Mouse (Mus musculus) activated CD4-positive, CD25-positive, alpha-beta regulatory T cell, adult 4 months (primary cell): Measurements from ENCODE around the gene Rpl26. TPM values are rescaled to one million over a fixed set of nuclear protein-coding genes. Genes with fewer than 3 reads are reported as not detected.
A peak's percentile ranks its signal among the peaks of the same experiment; 100 is the strongest.
"Not testable (repeated sequence)": the region's sequence is repeated elsewhere in the genome, so short reads cannot be mapped to it uniquely, and the experiment has no call there.

Experiments
- ATAC-seq: one replicate; pipeline ENCODE4 v1.8.0; 2017
- polyA plus RNA-seq, 2 experiments: library from polyadenylated mRNA; unstranded; fragments of 100-300 nt; shearing (Covaris generic); gene quantifications; one replicate each; pipeline ENCODE4 v1.2.1; 2017

Gene Rpl26
- polyA plus RNA-seq, 2 experiments from 2014 or later = 2,145 to 2,203 TPM

DNA sequence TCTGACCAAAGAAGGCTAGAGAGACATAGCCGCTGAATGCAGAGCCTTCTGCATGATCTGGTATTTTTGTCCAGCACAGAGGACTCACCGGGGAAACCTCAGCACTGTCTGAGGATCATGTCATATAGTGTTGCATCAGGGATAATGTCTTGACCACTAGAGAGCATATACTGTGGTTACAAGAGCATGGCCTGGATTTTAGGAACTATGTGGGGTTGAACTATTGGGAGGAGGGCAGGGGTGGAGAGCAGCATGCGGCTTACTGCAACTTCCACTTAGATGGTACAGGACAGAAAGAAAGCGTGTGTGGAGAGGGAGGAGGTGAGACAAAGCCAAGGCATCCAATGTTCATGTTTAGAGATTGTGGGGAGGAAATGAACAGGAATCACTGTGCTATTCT lies 13.2 kb downstream of the Rpl26 start:
- ATAC-seq = no peak

DNA sequence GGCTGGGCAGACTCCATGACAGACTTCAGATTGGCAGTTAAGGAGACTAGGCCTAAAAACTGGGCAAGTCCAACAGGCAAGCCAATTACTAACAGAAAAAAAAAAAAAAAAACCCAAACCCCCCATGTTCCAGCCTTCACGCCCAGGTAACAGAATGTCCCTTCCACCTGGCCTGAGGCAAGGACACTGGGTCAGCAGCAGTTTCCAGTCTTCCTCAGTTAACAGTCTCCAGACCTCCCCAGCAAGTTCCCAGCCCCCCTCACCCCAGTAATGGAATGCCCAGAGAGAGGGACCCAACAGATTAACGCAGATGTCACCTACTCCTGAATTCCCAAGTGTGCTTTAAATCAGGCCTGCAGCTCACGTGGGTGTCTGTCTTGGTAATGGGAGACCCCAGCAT lies 21.8 kb downstream of the Rpl26 start:
- no peak for ATAC-seq

DNA sequence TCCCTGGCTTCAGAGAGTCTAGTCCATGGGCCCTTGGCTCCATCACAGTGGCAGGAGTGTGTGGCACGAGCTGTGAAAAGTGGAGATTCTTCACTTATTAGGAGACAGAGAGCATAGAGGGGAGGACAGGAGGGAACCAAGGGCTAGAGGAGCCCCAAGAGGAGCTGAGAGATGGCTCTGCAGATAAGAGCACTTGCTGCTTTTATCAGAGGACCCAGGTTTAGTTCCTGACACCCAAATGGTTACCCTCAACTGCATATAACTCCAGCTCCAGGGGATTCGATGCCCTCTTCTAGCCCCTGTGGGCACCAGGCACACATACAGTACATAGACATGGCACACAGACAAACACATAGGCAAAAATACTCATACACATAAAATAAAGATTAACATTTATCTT lies 23.4 kb downstream of the Rpl26 start:
- ATAC-seq = no peak

DNA sequence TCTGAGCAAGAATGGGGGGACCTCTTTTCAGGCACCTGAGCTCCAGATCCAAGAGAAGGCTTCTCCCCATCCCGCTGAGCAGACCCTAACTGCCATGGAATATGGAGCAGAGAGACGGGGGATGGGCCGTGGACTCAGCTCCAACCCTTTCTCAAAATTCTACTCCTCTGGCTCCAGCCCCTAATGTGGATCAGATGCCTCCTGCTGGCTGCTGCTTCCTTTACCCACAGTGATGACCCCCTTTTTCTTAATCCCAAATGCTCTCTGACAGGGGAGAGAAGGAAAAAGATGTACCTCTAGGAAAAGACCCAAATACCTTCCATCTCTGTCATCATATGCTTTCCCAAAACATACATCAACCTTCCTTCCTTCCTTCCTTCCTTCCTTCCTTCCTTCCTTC lies 25.6 kb downstream of the Rpl26 start, which contains the start of gene Odf4:
Odf4 (minus strand) TSS at position 101 of the 400 bp plus-strand sequence.
- no peak for ATAC-seq

DNA sequence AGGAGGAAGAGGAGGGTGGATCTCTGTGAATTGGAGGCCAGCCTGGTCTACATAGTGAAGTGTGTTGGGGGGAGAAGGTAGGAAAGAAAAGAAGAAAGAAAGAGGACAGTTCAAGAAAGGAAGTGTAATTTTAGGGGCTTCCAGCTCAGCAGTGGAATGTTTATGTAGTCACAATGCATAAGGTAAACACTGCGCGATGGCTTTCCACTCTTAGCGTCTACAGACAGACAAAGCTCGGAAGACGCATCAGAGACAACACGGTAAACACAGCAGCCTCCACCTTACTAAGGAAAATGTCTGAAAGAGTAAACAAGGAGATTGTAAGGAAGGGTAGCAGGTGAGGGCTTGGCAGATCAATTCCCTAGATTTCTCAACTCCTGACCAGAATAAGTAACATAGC lies 28.6 kb downstream of the Rpl26 start:
- ATAC-seq = no peak

DNA sequence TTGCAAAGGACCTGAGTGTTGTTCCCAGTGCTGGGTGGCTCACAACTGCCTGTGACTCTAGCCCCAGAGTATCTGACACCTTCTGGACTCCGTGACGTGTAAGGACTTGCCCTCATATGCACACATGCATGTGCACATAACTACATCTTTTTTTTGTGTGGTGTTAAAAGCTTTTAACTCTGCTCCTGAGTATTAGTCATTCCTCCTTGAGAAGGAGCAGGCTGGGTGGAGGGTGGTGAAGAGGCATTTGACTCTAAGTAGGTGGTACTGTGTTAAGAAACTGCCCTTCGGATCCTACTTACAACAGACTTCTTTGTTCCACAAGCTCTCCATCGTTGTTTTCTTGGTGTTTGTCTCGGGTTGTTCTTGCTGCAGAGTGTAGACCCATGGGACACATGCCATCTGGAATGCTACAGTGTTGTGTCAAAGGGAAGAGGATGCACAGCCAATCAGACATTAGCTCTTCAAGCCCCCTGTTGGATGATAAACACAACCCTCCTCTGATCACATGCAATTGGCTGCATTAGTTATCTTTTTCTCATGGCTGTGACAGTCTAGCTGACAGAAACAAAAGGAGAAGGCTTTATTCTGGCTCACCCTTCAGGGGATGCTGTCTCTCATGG lies 32.6 kb downstream of the Rpl26 start:
- no peak for ATAC-seq

DNA sequence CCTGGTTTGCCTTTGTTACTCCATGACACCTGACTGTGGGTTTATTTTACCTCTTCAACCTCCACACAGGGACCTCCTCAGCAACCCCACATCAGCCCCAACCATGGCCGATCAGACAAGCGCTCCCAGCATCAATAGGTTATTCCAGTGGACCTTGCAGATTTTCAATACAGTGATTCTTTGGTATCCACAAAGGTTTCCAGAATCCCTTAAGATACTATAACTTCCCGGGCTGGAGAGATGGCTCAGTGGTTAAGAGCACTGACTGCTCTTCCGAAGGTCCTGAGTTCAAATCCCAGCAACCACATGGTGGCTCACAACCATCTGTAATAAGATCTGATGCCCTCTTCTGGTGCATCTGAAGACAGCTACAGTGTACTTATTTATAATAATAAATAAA lies 35.6 kb downstream of the Rpl26 start:
- ATAC-seq = not testable (repeated sequence)

DNA sequence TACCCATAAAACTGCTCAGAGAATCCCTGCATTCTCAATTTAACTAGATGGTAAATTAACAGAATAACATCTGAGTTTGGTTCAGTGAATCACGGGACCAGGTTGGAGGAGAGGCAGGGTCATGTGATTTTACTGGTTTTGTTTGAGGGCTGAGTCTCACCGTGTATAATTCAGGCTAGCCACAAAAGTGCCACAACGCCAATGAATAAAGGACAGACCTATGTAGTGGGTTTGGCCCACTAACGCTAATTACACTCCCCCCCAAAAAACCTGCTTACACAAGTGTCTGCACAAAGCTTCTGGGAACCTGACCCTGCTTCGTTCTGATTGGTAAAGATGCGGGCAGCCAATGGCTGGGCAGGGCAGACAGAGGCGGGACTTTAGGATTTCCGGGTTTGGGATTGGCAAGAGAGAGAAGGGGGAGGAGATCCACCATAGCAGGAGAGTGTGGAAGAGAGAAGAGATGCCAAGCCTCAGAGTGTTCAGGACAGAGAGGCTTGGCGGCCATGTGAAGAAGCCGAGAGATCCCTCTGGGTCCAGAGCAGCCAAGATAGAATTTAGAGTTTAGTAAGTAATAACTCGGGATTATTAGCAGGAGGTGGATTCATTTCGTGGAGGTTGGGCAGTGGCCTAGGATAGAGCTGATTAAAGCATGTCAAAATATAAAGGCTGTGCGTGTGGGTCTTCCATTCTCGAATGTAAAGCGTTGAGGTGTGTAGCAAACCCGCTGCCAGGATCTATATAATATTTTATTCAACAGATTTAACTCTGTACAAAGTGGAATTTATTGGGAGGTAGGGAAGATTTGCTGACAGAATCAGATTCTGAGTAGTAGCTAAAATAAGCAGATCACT lies 38.3 kb downstream of the Rpl26 start:
- peak; percentile 100 for ATAC-seq

DNA sequence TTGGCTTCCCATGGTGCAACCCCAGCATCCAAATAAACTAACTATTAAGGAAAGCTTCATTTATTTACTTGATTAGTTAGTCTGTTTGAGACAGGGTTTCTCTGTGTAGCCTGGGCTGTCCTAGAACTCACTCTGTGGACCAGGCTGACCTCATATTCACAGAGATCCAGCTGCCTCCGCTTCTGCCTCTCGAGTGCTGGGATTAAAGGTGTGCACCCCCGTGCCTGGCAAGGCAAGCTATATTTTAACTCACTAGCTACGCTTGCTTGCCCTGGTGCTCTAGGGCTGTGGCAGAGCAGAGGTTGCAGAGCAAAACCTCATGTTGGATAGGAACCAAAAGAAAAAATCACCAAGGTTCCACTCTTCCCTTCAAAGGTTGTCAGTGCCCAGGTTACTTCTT lies 39.1 kb downstream of the Rpl26 start:
- ATAC-seq = no peak

DNA sequence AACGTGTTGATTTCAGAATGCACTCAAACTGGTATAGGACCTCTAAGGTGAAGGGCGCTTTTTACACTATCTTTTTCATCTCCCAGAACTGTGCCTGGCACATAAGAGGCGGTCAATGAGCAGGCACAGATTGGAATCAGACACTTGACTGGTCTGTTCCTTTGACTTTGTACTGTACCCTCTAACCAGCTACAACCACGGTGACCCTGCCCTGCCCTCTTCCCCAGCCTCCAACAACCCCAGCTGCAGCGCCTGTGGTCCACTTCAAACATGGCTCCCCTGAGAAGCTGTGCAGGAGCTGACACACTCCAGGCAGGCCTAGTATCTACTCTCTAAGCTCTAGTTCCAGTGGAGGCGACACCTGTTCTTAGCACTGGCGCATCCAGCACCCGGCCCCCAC lies 41.3 kb downstream of the Rpl26 start:
- ATAC-seq = no peak

DNA sequence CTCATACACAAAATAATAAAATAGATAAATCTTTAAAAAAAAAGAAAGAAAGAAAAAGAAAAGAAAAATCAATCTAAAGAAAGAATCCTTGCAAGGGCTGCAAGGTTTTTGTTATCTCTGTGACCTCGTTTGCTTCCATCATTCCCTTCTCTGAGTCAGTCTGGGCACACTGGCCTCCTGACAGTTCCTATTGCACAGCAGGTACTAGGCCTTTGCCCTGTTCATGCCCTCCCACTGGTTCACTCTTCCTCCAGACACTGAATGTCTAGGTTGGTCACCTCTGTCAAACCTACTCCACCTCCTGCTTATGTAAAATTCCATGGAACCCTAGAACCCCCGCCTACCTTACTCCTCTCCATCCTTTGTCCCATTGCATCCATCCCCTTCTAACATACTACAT lies 43.9 kb downstream of the Rpl26 start:
- no peak for ATAC-seq

DNA sequence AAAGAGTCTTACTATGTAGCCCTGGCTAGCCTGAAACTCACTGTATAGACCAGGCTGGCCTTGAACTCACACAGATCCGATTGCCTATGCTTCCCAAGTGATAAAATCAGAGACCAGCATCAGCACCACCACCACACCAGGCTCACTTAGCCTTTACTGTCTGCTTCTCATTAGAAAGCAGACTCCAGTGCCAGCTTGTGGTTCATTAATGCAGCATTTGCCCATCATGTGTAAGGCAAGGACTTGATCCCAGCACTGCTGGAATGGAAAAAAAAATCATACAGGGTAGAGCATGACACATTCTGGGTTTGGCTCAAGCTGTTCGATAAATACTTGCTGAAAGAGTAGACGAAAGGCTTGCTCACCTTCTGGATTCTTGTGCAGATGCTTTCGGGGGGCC lies 44.6 kb downstream of the Rpl26 start:
- no peak for ATAC-seq

DNA sequence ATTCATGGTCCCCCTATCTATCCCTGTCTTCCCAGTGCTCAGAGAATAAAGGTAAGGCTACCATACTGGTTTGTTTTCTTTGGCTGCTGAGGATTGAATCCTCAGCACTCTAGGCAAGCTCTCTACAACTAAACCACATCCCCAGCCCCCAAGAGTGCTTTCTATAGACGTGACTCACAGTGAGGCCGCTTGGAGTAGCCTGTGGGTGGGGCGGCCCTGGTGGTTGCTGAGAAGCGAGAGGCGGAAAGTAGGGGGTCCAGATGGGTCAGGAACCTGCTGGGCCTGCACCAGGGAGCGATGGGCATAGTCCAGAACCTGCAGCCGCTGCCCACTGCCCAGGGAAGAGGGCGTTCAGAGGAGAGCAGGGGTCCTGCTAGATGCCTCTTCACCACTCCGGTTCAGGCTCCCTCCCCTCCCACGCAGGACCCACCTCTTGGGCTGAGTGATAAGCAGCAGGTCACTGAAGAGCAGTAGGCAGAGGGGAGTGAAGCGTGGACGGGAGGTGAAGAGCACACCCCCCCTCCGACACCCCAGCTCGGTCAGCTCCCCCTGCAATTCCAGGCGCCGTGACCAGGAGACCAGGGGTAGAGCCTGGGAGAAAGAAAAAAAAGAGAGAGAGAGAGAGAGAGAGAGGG lies 45.5 kb downstream of the Rpl26 start:
- ATAC-seq = no peak

DNA sequence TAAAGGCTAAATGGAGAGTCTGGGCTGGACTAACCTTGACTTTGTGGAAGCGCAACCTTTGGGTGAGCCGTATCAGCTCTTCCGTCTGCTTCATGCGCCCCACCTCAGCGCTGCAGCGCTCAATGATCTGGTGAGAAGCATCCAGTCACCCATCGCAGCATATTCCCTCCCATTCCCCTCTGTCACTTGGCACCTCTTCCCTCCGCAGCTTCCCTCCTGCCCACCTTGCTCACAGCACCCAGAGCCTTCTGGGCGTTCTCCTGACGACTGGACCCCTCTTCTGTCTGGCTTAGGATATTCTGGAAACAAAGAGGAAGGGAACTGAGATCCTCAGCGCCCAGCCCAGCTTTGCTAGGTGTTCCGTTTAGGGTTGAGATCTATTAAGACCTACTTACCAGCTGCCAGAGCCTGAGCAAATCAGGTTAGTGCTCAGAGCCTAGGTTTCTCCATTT lies 46.2 kb downstream of the Rpl26 start:
- no peak for ATAC-seq

DNA sequence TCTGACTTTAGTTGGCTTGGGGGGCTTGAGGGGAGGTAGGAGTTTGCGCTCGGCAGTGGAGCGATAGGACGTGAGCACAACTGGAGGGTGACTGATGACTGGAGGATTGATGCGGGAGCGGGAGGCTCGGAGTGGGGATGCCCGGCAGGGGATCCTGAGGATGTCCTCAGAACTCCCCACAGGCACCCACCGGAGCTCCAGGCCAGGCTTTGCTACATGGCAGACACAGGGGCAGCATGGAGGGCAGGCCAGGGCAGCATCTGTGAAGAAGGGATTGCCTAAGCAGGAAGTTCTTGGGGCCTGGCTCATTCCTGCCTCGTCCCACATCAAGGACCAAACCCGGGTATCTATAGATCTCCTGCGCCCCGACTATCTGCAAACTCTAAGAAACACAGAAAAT lies 52.5 kb downstream of the Rpl26 start:
- ATAC-seq = no peak

DNA sequence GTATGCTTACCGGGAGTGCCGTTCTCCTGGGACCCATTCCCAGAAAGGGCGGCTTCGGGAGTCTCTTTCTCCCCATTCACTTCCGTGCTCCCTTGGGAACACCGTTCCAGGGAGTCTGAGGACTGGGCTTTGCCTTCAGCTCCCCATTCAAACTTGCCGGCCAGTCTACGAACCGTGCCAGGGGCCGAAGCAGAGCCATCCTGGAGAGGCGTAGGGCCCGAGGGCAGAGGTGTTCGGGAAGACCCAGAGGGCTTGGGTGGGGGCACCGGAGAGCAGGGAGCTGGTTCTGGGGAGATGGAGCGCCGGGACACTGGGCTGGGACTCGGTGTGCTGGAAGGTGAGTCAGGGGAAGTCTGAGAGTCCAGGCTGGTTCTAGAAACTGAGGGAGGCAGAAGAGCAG lies 53.0 kb downstream of the Rpl26 start:
- no peak for ATAC-seq

DNA sequence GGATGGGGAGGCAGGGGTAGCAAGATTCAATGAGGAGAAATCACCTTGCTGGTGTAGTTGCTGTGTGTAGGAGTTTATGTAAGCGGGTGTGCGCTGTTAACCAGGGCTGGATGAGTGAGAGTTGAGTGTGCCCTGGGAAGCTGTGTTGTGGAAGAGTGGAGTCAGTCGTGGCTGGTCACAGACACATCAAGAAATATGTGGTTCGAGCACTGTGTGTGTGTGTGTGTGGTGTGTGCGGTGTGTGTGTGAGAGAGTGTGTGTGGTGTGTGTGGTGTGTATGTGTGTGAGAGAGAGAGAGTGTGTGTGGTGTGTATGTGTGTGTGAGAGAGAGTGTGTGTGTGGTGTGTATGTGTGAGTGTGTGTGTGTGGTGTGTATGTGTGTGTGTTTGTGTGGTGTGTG lies 54.1 kb downstream of the Rpl26 start:
- no peak for ATAC-seq

DNA sequence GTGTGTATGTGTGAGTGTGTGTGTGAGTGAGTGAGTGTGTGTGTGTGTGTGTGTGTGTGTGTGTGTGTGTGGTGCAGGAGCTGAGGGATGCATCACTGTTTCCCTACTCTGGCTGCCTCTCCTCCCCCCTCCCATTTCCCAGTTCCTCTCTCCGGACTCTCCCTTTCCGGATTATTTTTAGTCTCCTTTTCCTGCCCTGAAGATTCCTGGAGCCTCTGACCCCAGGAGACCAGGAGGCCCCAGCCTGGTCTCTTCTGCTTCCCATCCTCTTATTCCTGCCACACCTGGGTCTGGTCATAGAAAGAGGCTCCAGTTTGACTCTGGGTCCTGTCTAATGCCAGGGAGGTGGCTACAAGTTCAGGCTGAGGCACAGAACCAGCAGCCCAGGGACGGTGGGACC lies 54.7 kb downstream of the Rpl26 start:
- ATAC-seq = no peak

Other genes starting within 250 kb of the Rpl26 start
- gene Myh10, start 210.0 kb upstream of the Rpl26 start, polyA plus RNA-seq = 1 to 10 TPM; 3.0 to 3.3 TPM
- 10 to 100 TPM; 31.4 to 37.2 TPM for gene Ndel1, start 29.7 kb upstream of the Rpl26 start, polyA plus RNA-seq
- not detected for gene Rnf222, start 13.0 kb upstream of the Rpl26 start, polyA plus RNA-seq
- gene Odf4, start 25.5 kb downstream of the Rpl26 start, polyA plus RNA-seq = not detected
- under 1 TPM; 0.10 to 0.28 TPM for gene Arhgef15, start 55.9 kb downstream of the Rpl26 start, polyA plus RNA-seq
- 1 to 10 TPM; 7.2 to 7.6 TPM for gene Slc25a35, start 66.5 kb downstream of the Rpl26 start, polyA plus RNA-seq
- 10 to 100 TPM; 42.2 to 48.3 TPM for gene Rangrf, start 73.6 kb downstream of the Rpl26 start, polyA plus RNA-seq
- 10 to 100 TPM; 20.4 to 26.3 TPM for gene Pfas, start 106.9 kb downstream of the Rpl26 start, polyA plus RNA-seq
- gene Ctc1, start 114.3 kb downstream of the Rpl26 start, polyA plus RNA-seq = 10 to 100 TPM in 1 of 2 experiments, 1 to 10 TPM in 1; 8.7 to 14.6 TPM
- 10 to 100 TPM; 24.3 to 33.5 TPM for gene Aurkb, start 144.1 kb downstream of the Rpl26 start, polyA plus RNA-seq
- 1 to 10 TPM; 2.1 to 2.4 TPM for gene Borcs6, start 158.1 kb downstream of the Rpl26 start, polyA plus RNA-seq
- gene Tmem107, start 169.2 kb downstream of the Rpl26 start, polyA plus RNA-seq = 1 to 10 TPM; 4.4 to 7.1 TPM
- 10 to 100 TPM; 27.6 to 27.9 TPM for gene Vamp2, start 186.9 kb downstream of the Rpl26 start, polyA plus RNA-seq
- gene Per1, start 193.6 kb downstream of the Rpl26 start, polyA plus RNA-seq = 1 to 10 TPM; 4.5 to 6.7 TPM
- gene Hes7, start 218.8 kb downstream of the Rpl26 start, polyA plus RNA-seq = not detected
- not detected for gene 9130213A22Rik, start 221.0 kb downstream of the Rpl26 start, polyA plus RNA-seq
- gene Aloxe3, start 224.3 kb downstream of the Rpl26 start, polyA plus RNA-seq = under 1 TPM in 1 of 2 experiments, not detected in 1; 0.09 TPM